Mouse (Mus musculus) CH12.LX (cell line): Measurements from ENCODE around the gene Cdh22. TPM values are rescaled to one million over a fixed set of nuclear protein-coding genes. Genes with fewer than 3 reads are reported as not detected.

Experiments
- DNase-seq: peaks from one replicate; pipeline ENCODE4 v3.0.0-alpha.2; 2013; ENCODE audit errors: extremely low read depth
- H3K27ac ChIP-seq: 2 replicates; pipeline ENCODE4 v1.5.1; 2012; ENCODE audit warnings: low read depth, mild to moderate bottlenecking, control low read depth, moderate library complexity; ENCODE audit not compliant: insufficient read depth
- H3K27me3 ChIP-seq: replicated peaks from 2 replicates; pipeline ENCODE3; 2012; ENCODE audit warnings: inconsistent platforms
- H3K36me3 ChIP-seq, 2 experiments: replicated peaks in 1 of 2; 2 replicates each; pipeline versions ENCODE3 to v1.6.1; 2012; ENCODE audit warnings: inconsistent platforms in 1 of 2, low read length in 1 of 2, mild to moderate bottlenecking in 1 of 2, mixed read lengths in 1 of 2, moderate library complexity in 1 of 2; ENCODE audit not compliant: control insufficient read depth in 1 of 2, insufficient read depth in 1 of 2
- H3K4me1 ChIP-seq, 2 experiments: 2 replicates each; pipeline ENCODE4 v1.6.1; 2012; ENCODE audit warnings: inconsistent platforms in 1 of 2, moderate library complexity in 1 of 2; ENCODE audit not compliant: insufficient read depth in 2 of 2, control insufficient read depth in 1 of 2
- H3K4me2 ChIP-seq: 2 replicates; pipeline ENCODE4 v1.6.1; 2012; ENCODE audit warnings: low read depth, mild to moderate bottlenecking, control low read depth; ENCODE audit not compliant: poor library complexity, insufficient read depth, severe bottlenecking
- H3K4me3 ChIP-seq, 3 experiments: fragments of 150-350 bp in 1 of 3; sonication (generic) in 1 of 3; replicated peaks in 1 of 3; 2 replicates each; pipeline versions ENCODE3 to v1.5.1; 2011 to 2012; ENCODE audit warnings: low read depth in 2 of 3, low read length in 2 of 3, mild to moderate bottlenecking in 2 of 3, moderate library complexity in 2 of 3, control low read depth in 1 of 3, improper control_type of control experiment in 1 of 3, inconsistent platforms in 1 of 3, mixed read lengths in 1 of 3; ENCODE audit not compliant: poor library complexity in 1 of 3
- H3K79me2 ChIP-seq: replicated peaks from 2 replicates; pipeline ENCODE4 v1.6.1; 2012; ENCODE audit warnings: mild to moderate bottlenecking, moderate library complexity; ENCODE audit not compliant: control insufficient read depth, poor library complexity, insufficient read depth, severe bottlenecking; ENCODE audit errors: extremely low read depth
- H3K9ac ChIP-seq: 2 replicates; pipeline ENCODE4 v1.6.1; 2012; ENCODE audit warnings: low read depth, mild to moderate bottlenecking, control low read depth, moderate library complexity; ENCODE audit not compliant: insufficient read depth
- H3K9me3 ChIP-seq: replicated peaks from 2 replicates; pipeline ENCODE3; 2012; ENCODE audit warnings: low read length, inconsistent platforms, mixed read lengths
- BHLHE40 ChIP-seq: IDR thresholded peaks from 2 replicates; pipeline ENCODE4 v1.6.1; 2011; ENCODE audit warnings: mild to moderate bottlenecking, low read depth, low read length, improper control_type of control experiment
- CHD1 ChIP-seq: IDR thresholded peaks from 2 replicates; pipeline ENCODE4 v1.6.1; 2012; ENCODE audit warnings: low read depth, low read length, improper control_type of control experiment, inconsistent platforms
- CHD2 ChIP-seq: IDR thresholded peaks from 2 replicates; pipeline ENCODE4 v1.6.1; 2011; ENCODE audit warnings: low read length, improper control_type of control experiment
- CTCF ChIP-seq, 2 experiments: IDR thresholded peaks in 1 of 2; conservative IDR thresholded peaks in 1 of 2; 2 replicates each; pipeline ENCODE4 v1.5.1; 2011 to 2012; ENCODE audit warnings: low read depth in 2 of 2, low read length in 2 of 2, improper control_type of control experiment in 1 of 2, inconsistent platforms in 1 of 2, mild to moderate bottlenecking in 1 of 2, moderate library complexity in 1 of 2
- E2F4 ChIP-seq: IDR thresholded peaks from 2 replicates; pipeline ENCODE4 v1.6.1; 2011; ENCODE audit warnings: low read depth, low read length, improper control_type of control experiment; ENCODE audit not compliant: insufficient replicate concordance
- ELF1 ChIP-seq: IDR thresholded peaks from 2 replicates; pipeline ENCODE4 v1.6.1; 2014; ENCODE audit warnings: low read depth, mild to moderate bottlenecking, inconsistent platforms, low read length, improper control_type of control experiment
- EP300 ChIP-seq: IDR thresholded peaks from 2 replicates; pipeline ENCODE4 v1.6.1; 2011; ENCODE audit warnings: low read length, improper control_type of control experiment
- ETS1 ChIP-seq: conservative IDR thresholded peaks from 2 replicates; pipeline ENCODE4 v1.6.1; 2012; ENCODE audit warnings: low read depth, mild to moderate bottlenecking, inconsistent platforms, low read length, improper control_type of control experiment, moderate library complexity
- GABPA ChIP-seq: IDR thresholded peaks from 2 replicates; pipeline ENCODE4 v1.6.1; 2012; ENCODE audit warnings: low read depth, low read length, improper control_type of control experiment, inconsistent platforms; ENCODE audit not compliant: insufficient replicate concordance
- HCFC1 ChIP-seq: IDR thresholded peaks from 2 replicates; pipeline ENCODE4 v1.6.1; 2012; ENCODE audit warnings: low read depth, mild to moderate bottlenecking, inconsistent platforms, low read length, improper control_type of control experiment
- IRF4 ChIP-seq: IDR thresholded peaks from 2 replicates; pipeline ENCODE4 v1.6.1; 2014; ENCODE audit warnings: low read depth, mild to moderate bottlenecking, inconsistent platforms, low read length, improper control_type of control experiment
- JUN ChIP-seq: IDR thresholded peaks from 2 replicates; pipeline ENCODE4 v1.6.1; 2011; ENCODE audit warnings: low read depth, mild to moderate bottlenecking, low read length, improper control_type of control experiment, moderate library complexity; ENCODE audit not compliant: insufficient read depth
- JUND ChIP-seq: conservative IDR thresholded peaks from 2 replicates; pipeline ENCODE4 v1.6.1; 2011; ENCODE audit warnings: low read depth, low read length, improper control_type of control experiment
- KAT2A ChIP-seq: IDR thresholded peaks from 2 replicates; pipeline ENCODE4 v1.6.1; 2012; ENCODE audit warnings: low read length, improper control_type of control experiment, inconsistent platforms; ENCODE audit not compliant: insufficient replicate concordance
- MAFK ChIP-seq: IDR thresholded peaks from 2 replicates; pipeline ENCODE4 v1.6.1; 2011; ENCODE audit warnings: low read length, improper control_type of control experiment; ENCODE audit not compliant: insufficient replicate concordance
- MAX ChIP-seq: IDR thresholded peaks from 2 replicates; pipeline ENCODE4 v1.6.1; 2011; ENCODE audit warnings: low read length, improper control_type of control experiment
- MAZ ChIP-seq: IDR thresholded peaks from 2 replicates; pipeline ENCODE4 v1.6.1; 2012; ENCODE audit warnings: low read depth, mild to moderate bottlenecking, inconsistent platforms, low read length, improper control_type of control experiment, moderate library complexity
- MEF2A ChIP-seq: IDR thresholded peaks from 2 replicates; pipeline ENCODE4 v1.6.1; 2014; ENCODE audit warnings: low read depth, mild to moderate bottlenecking, inconsistent platforms, low read length, improper control_type of control experiment, borderline replicate concordance
- MXI1 ChIP-seq: IDR thresholded peaks from 2 replicates; pipeline ENCODE4 v1.6.1; 2011; ENCODE audit warnings: mild to moderate bottlenecking, low read depth, low read length, improper control_type of control experiment
- MYC ChIP-seq: IDR thresholded peaks from 2 replicates; pipeline ENCODE4 v1.6.1; 2011; ENCODE audit warnings: low read depth, mild to moderate bottlenecking, improper control_type of control experiment, low read length
- NELFE ChIP-seq: IDR thresholded peaks from 2 replicates; pipeline ENCODE4 v1.6.1; 2011; ENCODE audit warnings: low read depth, low read length, improper control_type of control experiment
- NRF1 ChIP-seq: IDR thresholded peaks from 2 replicates; pipeline ENCODE4 v1.6.1; 2014; ENCODE audit warnings: low read depth, mild to moderate bottlenecking, inconsistent platforms, low read length, improper control_type of control experiment, moderate library complexity
- PAX5 ChIP-seq: IDR thresholded peaks from 2 replicates; pipeline ENCODE4 v1.6.1; 2012; ENCODE audit warnings: low read length, inconsistent platforms, mixed read lengths
- POLR2A ChIP-seq: IDR thresholded peaks from 2 replicates; pipeline ENCODE4 v1.6.1; 2011; ENCODE audit warnings: low read depth, mild to moderate bottlenecking, improper control_type of control experiment, low read length
- POLR2AphosphoS2 ChIP-seq: IDR thresholded peaks from 2 replicates; pipeline ENCODE4 v1.6.1; 2011; ENCODE audit warnings: low read depth, low read length, improper control_type of control experiment
- RAD21 ChIP-seq: IDR thresholded peaks from 2 replicates; pipeline ENCODE4 v1.6.1; 2011; ENCODE audit warnings: low read depth, mild to moderate bottlenecking, low read length, improper control_type of control experiment, moderate library complexity
- RCOR1 ChIP-seq: conservative IDR thresholded peaks from 2 replicates; pipeline ENCODE4 v1.6.1; 2012; ENCODE audit warnings: low read depth, mild to moderate bottlenecking, inconsistent platforms, low read length, improper control_type of control experiment
- SIN3A ChIP-seq: IDR thresholded peaks from 2 replicates; pipeline ENCODE4 v1.6.1; 2012; ENCODE audit warnings: low read length, improper control_type of control experiment, inconsistent platforms
- SMC3 ChIP-seq: IDR thresholded peaks from 2 replicates; pipeline ENCODE4 v1.6.1; 2011; ENCODE audit warnings: low read depth, low read length, improper control_type of control experiment
- TBP ChIP-seq: conservative IDR thresholded peaks from 2 replicates; pipeline ENCODE4 v1.6.1; 2011; ENCODE audit warnings: low read depth, low read length, improper control_type of control experiment
- TCF12 ChIP-seq: IDR thresholded peaks from 2 replicates; pipeline ENCODE4 v1.6.1; 2014; ENCODE audit warnings: low read depth, mild to moderate bottlenecking, inconsistent platforms, low read length, improper control_type of control experiment
- UBTF ChIP-seq: IDR thresholded peaks from 2 replicates; pipeline ENCODE4 v1.6.1; 2012; ENCODE audit warnings: low read depth, mild to moderate bottlenecking, inconsistent platforms, low read length, improper control_type of control experiment, moderate library complexity
- USF1 ChIP-seq: IDR thresholded peaks from 2 replicates; pipeline ENCODE4 v1.6.1; 2014; ENCODE audit warnings: low read depth, mild to moderate bottlenecking, inconsistent platforms, low read length, improper control_type of control experiment
- USF2 ChIP-seq: conservative IDR thresholded peaks from 2 replicates; pipeline ENCODE4 v1.6.1; 2011; ENCODE audit warnings: low read depth, low read length, improper control_type of control experiment
- ZC3H11A ChIP-seq: IDR thresholded peaks from 2 replicates; pipeline ENCODE4 v1.6.1; 2012; ENCODE audit warnings: low read depth, mild to moderate bottlenecking, inconsistent platforms, low read length, improper control_type of control experiment
- ZKSCAN1 ChIP-seq: IDR thresholded peaks from 2 replicates; pipeline ENCODE4 v1.6.1; 2012; ENCODE audit warnings: low read depth, inconsistent platforms, low read length, improper control_type of control experiment, borderline replicate concordance
- ZMIZ1 ChIP-seq: IDR thresholded peaks from 2 replicates; pipeline ENCODE4 v1.6.1; 2012; ENCODE audit warnings: low read depth, mild to moderate bottlenecking, inconsistent platforms, low read length, improper control_type of control experiment
- ZNF384 ChIP-seq: IDR thresholded peaks from 2 replicates; pipeline ENCODE4 v1.6.1; 2012; ENCODE audit warnings: low read depth, low read length, improper control_type of control experiment, inconsistent platforms
- dilution Hi-C: fragments of 300-500 bp; cut with MboI; formaldehyde crosslinking; loops from 2 replicates; pipeline ENCODE4 v1.14.3; 2020; ENCODE audit warnings: low sequenced_read_pairs; ENCODE audit not compliant: extremely low pct_unique_long_range_greater_than_20kb, extremely low pct_ligation_motif_present
- in situ Hi-C: fragments of 300-500 bp; cut with MboI; formaldehyde crosslinking; loops from 3 replicates; pipeline ENCODE4 v1.14.3; 2019; ENCODE audit warnings: low sequenced_read_pairs, low pct_ligation_motif_present, low pct_unique_long_range_greater_than_20kb, mixed read lengths
- polyA plus RNA-seq: library from polyadenylated mRNA; unstranded; fragments of >175 nt; gene quantifications from 2 replicates; pipeline ENCODE4 v1.2.1, GENCODE M21; 2012; ENCODE audit warnings: low read depth; ENCODE audit not compliant: insufficient read length
- total RNA-seq, 2 experiments: library from RNA; depleted of rRNA; stranded (reverse); fragments of 300-350 nt in 1 of 2; fragments of >200 nt in 1 of 2; gene quantifications; 2 replicates each; pipeline ENCODE4 v1.2.3; 2012 to 2014

Gene Cdh22
- total and polyA plus RNA-seq, 3 experiments, result 0.08 TPM; not detected in 2

DNA sequence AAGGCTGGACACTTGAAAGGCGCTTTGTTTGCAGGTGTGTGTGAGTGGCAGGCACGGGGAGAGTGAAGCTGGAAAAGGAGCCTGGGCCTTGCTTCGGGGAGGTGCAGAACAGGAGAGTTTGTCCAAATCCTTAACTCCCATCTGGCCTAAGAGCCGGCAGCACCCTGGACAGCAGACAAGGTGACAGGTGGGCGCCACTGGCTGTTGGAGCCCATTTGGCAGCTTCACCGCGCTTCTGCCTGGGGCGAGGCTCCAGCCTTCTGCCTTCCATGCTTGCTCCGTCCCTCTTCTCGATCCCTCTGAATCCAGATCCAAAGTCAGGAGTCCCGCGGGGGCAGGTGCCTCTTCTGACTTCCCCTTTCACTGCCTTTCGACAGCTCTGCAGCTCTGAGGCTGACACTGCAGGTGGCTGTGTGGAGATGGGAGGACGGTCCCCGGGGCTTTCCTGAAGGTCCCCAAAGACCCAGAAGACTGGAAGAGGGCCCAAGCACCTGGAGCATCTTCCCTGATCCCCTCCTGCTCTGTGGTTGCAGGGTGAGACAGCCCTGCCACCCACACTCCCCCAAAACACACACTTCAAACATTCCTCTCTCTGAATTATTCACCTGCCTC lies 5.0 kb upstream of the Cdh22 start:
- Histone ChIP-seq H3K9ac (no peak overlapping the region), H3K79me2 (no peaks in the 10 kb centered on the region), H3K4me1 (peaks cover 22 to 29% of the 10 kb centered on the region in 2 experiments), H3K9me3 (peaks cover 4% of the 10 kb centered on the region), H3K27me3 (peaks cover 93% of the 10 kb centered on the region), H3K4me2 (peak overlapping the region; percentile 12; the same call in 1 of the 2 replicates), H3K36me3 (no peaks in the 10 kb centered on the region), H3K4me3 (no peak overlapping the region), H3K27ac (no peak overlapping the region)
- dilution Hi-C loops, result no loop called here
- in situ Hi-C loops, result no loop called here
- peak; percentile 9 for DNase-seq
- TF ChIP-seq PAX5 (no peak), EP300 (peak; percentile 80), IRF4 (peak; percentile 58; the same call in 1 of the 2 replicates), MAX (no peak), TCF12 (peak; percentile 93), RCOR1 (peak; percentile 72; the same call in 1 of the 2 replicates), CTCF (conservative IDR thresholded peaks at IDR 0.05 in 1 of 2, IDR thresholded peaks at IDR 0.05 in 1 of 2; ENCODE audit: low read depth in 2 of 2, low read length in 2 of 2) (no peak), ZC3H11A (no peak), SIN3A (peak; percentile 71), JUND (no peak), GABPA (no peak), CHD2 (no peak; the same call in none of the 2 replicates), MYC (no peak), HCFC1 (no peak), ETS1 (peak; percentile 38; the same call in 1 of the 2 replicates), USF2 (no peak), USF1 (no peak), TBP (no peak), POLR2A (no peak), E2F4 (no peak), CHD1 (no peak), MEF2A (peak; percentile 71), JUN (no peak), UBTF (no peak), MAZ (peak; percentile 51; the same call in 1 of the 2 replicates), MXI1 (peak; percentile 57; the same call in 1 of the 2 replicates), BHLHE40 (peak; percentile 50), MAFK (0 out of 2 replicates have a peak, but pooled peaks have one; percentile 25), ZKSCAN1 (no peak), ELF1 (no peak), ZMIZ1 (no peak), POLR2AphosphoS2 (no peak), NELFE (no peak), RAD21 (no peak), ZNF384 (no peak), SMC3 (no peak), NRF1 (no peak), KAT2A (no peak)
